Mouse (Mus musculus): ENCODE data around the gene Gm17374. TPM values are rescaled to one million over a fixed set of nuclear protein-coding genes. Genes with fewer than 3 reads are reported as not detected.
"Not testable (repeated sequence)": the region's sequence is repeated elsewhere in the genome, so short reads cannot be mapped to it uniquely, and the experiment has no call there.

The Gm17374 gene
- not detected in 2 replicates for polyA plus RNA-seq (2015; fragmentation: Nextera tagmentation; extraction: Ambion mirVana)

- H3K27me3 ChIP-seq (ENCODE audit: insufficient read depth, low read length); ATAC-seq (ENCODE audit: low FRiP score, low TSS enrichment); H3K9me3 ChIP-seq (ENCODE audit: low read length); H3K27ac ChIP-seq (ENCODE audit: low read length); H3K4me2 ChIP-seq (replicated peaks; ENCODE audit: low read depth, low read length); H3K4me1 ChIP-seq (ENCODE audit: insufficient read depth, low read length); H3K4me3 ChIP-seq (ENCODE audit: low read length); H3K9ac ChIP-seq (replicated peaks; ENCODE audit: low read length): not testable (repeated sequence)
- WGBS, result 91% methylated on average over 4 of the region's 4 CpGs
- H3K36me3 ChIP-seq (ENCODE audit: insufficient read depth, low read length), result peaks cover 30% of the 10 kb centered on the region
Measured at GRCm38 (mm10) chr2:140151743-140152142, at the start of gene Gm17374. TSS of gene Gm17374 (plus strand) at chr2:140152043.

- Histone ChIP-seq H3K27me3 (ENCODE audit: insufficient read depth, low read length) (no peaks in the 10 kb centered on the region), H3K36me3 (ENCODE audit: insufficient read depth, low read length) (no peaks in the 10 kb centered on the region), H3K4me3 (ENCODE audit: low read length) (no peak overlapping the region), H3K27ac (ENCODE audit: low read length) (no peak overlapping the region), H3K4me1 (ENCODE audit: insufficient read depth, low read length) (no peaks in the 10 kb centered on the region), H3K9ac (replicated peaks; ENCODE audit: low read length) (no peak overlapping the region), H3K4me2 (replicated peaks; ENCODE audit: low read depth, low read length) (no peak overlapping the region), H3K9me3 (ENCODE audit: low read length) (no peaks in the 10 kb centered on the region)
- no peak for ATAC-seq (ENCODE audit: low FRiP score, low TSS enrichment)
- WGBS, result 55% methylated on average over 3 of the region's 3 CpGs
Measured at GRCm38 (mm10) chr2:140104951-140105350, 46.9 kb upstream of the Gm17374 start.

GRCm38 (mm10) chr2:140107641-140108040 lies 44.2 kb upstream of the Gm17374 start:
- Histone ChIP-seq H3K36me3 (ENCODE audit: insufficient read depth, low read length) (no peaks in the 10 kb centered on the region), H3K27ac (ENCODE audit: low read length) (no peak overlapping the region), H3K4me3 (ENCODE audit: low read length) (no peak overlapping the region), H3K4me1 (ENCODE audit: insufficient read depth, low read length) (no peaks in the 10 kb centered on the region), H3K9ac (replicated peaks; ENCODE audit: low read length) (no peak overlapping the region), H3K4me2 (replicated peaks; ENCODE audit: low read depth, low read length) (no peak overlapping the region), H3K9me3 (ENCODE audit: low read length) (no peaks in the 10 kb centered on the region), H3K27me3 (ENCODE audit: insufficient read depth, low read length) (no peaks in the 10 kb centered on the region)
- 92% methylated on average over 4 of the region's 4 CpGs for WGBS
- ATAC-seq (ENCODE audit: low FRiP score, low TSS enrichment), result no peak

DNA sequence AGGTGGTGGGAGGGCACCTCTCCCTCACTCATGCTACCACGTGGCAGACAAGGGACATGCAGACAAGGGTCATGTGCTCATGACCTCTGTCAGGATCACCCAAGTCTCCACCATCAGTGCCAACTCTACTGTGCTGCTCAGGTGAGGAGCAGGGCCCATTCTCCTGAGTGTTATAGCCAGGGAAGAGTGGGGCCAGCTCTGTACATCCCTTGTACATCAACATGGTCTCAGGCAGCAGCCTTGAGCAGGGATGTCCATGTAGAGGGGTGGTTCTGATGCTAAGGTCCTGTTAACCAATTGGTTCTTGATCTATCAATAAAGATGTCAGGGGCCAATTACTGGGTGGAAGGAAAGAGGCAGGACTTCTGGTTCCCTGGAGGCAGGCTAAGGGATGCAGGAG lies 42.9 kb upstream of the Gm17374 start:
- no peaks in the 10 kb centered on the region for H3K36me3 ChIP-seq (ENCODE audit: insufficient read depth, low read length)
- H3K4me2 ChIP-seq (replicated peaks; ENCODE audit: low read depth, low read length), result no peak overlapping the region
- H3K4me3 ChIP-seq (ENCODE audit: low read length), result no peak overlapping the region
- H3K9ac ChIP-seq (replicated peaks; ENCODE audit: low read length), result no peak overlapping the region
- no peaks in the 10 kb centered on the region for H3K9me3 ChIP-seq (ENCODE audit: low read length)
- no peaks in the 10 kb centered on the region for H3K27me3 ChIP-seq (ENCODE audit: insufficient read depth, low read length)
- ATAC-seq (ENCODE audit: low FRiP score, low TSS enrichment), result no peak
- 32% methylated on average over 1 of the region's 1 CpGs for WGBS
- no peaks in the 10 kb centered on the region for H3K4me1 ChIP-seq (ENCODE audit: insufficient read depth, low read length)
- H3K27ac ChIP-seq (ENCODE audit: low read length), result no peak overlapping the region

DNA sequence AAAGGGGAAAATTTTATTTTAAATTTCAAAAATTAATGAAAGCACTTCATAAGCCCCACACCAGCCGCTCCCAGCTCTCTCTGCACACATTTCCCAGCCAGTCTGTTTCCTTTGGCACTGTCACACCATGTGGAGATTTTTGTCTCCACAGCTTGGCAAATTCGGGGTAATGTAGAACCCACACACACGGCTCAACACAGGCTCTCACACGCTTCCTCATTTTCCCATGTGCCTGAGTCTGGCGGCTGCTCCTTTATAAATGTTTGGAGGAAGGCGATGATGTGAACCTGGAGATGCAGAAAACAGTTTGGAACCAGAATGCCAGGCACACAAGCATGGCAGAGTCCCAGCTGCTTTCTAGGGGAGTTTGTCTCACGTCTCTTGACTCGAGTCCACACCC lies 38.0 kb upstream of the Gm17374 start:
- Histone ChIP-seq H3K27me3 (ENCODE audit: insufficient read depth, low read length) (no peaks in the 10 kb centered on the region), H3K9me3 (ENCODE audit: low read length) (no peaks in the 10 kb centered on the region), H3K9ac (replicated peaks; ENCODE audit: low read length) (no peak overlapping the region), H3K4me2 (replicated peaks; ENCODE audit: low read depth, low read length) (no peak overlapping the region), H3K4me3 (ENCODE audit: low read length) (no peak overlapping the region), H3K36me3 (ENCODE audit: insufficient read depth, low read length) (no peaks in the 10 kb centered on the region), H3K27ac (ENCODE audit: low read length) (no peak overlapping the region), H3K4me1 (ENCODE audit: insufficient read depth, low read length) (no peaks in the 10 kb centered on the region)
- ATAC-seq (ENCODE audit: low FRiP score, low TSS enrichment), result no peak
- 88% methylated on average over 8 of the region's 8 CpGs for WGBS

- Histone ChIP-seq H3K27ac (ENCODE audit: low read length) (no peak overlapping the region), H3K4me3 (ENCODE audit: low read length) (no peak overlapping the region), H3K9ac (replicated peaks; ENCODE audit: low read length) (no peak overlapping the region), H3K4me2 (replicated peaks; ENCODE audit: low read depth, low read length) (no peak overlapping the region), H3K4me1 (ENCODE audit: insufficient read depth, low read length) (no peaks in the 10 kb centered on the region), H3K36me3 (ENCODE audit: insufficient read depth, low read length) (peaks cover 43% of the 10 kb centered on the region), H3K27me3 (ENCODE audit: insufficient read depth, low read length) (no peaks in the 10 kb centered on the region), H3K9me3 (ENCODE audit: low read length) (no peaks in the 10 kb centered on the region)
- ATAC-seq (ENCODE audit: low FRiP score, low TSS enrichment), result no peak
- whole genome bisulfite sequencing, result 88% methylated on average over 2 of the region's 2 CpGs
Measured at GRCm38 (mm10) chr2:140125516-140125915, 26.3 kb upstream of the Gm17374 start.

DNA sequence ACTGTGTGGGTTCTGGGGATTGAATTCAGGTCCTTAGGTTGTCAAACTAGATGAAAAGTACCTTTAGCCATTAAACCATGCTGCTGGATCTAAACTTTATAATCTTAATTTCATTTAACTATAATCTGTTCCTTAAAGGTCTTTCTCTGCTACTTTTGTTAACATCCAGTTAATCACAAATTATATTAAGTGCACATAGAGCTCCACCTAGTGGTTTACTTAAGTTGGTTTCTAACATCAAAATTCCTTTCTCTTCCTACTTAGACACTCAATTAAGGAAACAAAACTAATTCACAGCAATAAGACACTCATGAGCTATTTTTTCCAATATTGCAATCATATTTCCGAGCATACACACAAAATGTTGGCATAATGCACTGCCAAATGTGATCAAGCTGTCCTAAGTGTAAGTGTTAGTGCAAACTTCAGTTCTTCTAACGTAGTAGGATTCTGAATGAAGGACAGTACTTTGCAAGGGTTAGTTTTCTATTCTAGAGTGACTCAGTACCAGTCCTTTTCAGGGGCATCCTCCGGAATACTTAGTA lies 7.4 kb downstream of the Gm17374 start:
- Histone ChIP-seq H3K27me3 (ENCODE audit: insufficient read depth, low read length) (no peaks in the 10 kb centered on the region), H3K27ac (ENCODE audit: low read length) (no peak overlapping the region), H3K4me2 (replicated peaks; ENCODE audit: low read depth, low read length) (no peak overlapping the region), H3K4me3 (ENCODE audit: low read length) (no peak overlapping the region), H3K9me3 (ENCODE audit: low read length) (no peaks in the 10 kb centered on the region), H3K9ac (replicated peaks; ENCODE audit: low read length) (no peak overlapping the region), H3K4me1 (ENCODE audit: insufficient read depth, low read length) (no peaks in the 10 kb centered on the region), H3K36me3 (ENCODE audit: insufficient read depth, low read length) (peaks cover 33% of the 10 kb centered on the region)
- no peak; the same call in 1 of the 2 replicates for ATAC-seq (ENCODE audit: low FRiP score, low TSS enrichment)
- WGBS, result 85% methylated on average over 3 of the region's 3 CpGs

- Histone ChIP-seq H3K4me1 (ENCODE audit: insufficient read depth, low read length) (no peaks in the 10 kb centered on the region), H3K9me3 (ENCODE audit: low read length) (no peaks in the 10 kb centered on the region), H3K27me3 (ENCODE audit: insufficient read depth, low read length) (no peaks in the 10 kb centered on the region), H3K9ac (replicated peaks; ENCODE audit: low read length) (no peak overlapping the region), H3K4me3 (ENCODE audit: low read length) (no peak overlapping the region), H3K27ac (ENCODE audit: low read length) (no peak overlapping the region), H3K36me3 (ENCODE audit: insufficient read depth, low read length) (peaks cover 28% of the 10 kb centered on the region), H3K4me2 (replicated peaks; ENCODE audit: low read depth, low read length) (no peak overlapping the region)
- ATAC-seq (ENCODE audit: low FRiP score, low TSS enrichment), result no peak
- WGBS, result 95% methylated on average over 5 of the region's 5 CpGs
Measured at GRCm38 (mm10) chr2:140163351-140163854, 11.6 kb downstream of the Gm17374 start.

DNA sequence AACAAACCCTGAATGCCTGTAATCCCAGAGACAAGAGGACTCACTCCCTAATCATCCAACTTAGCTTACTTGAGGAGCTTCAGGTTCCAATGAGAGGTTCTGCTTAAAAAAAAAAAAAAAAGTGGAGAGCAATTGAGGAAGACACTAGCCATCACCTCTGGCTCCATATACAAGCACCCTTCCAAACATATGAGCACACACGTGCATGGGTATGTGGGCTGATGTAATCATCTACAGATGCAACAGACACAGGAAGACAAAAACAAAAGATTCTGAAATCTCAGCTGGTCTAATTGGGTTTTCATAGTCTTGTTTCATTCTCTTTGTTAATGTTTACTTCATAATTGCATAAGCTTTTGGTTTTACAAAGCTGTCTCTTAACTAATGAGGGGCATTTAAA lies 17.2 kb downstream of the Gm17374 start:
- 76% methylated on average over 1 of the region's 1 CpGs for WGBS
- peaks cover 13% of the 10 kb centered on the region for H3K36me3 ChIP-seq (ENCODE audit: insufficient read depth, low read length)
- no peak overlapping the region for H3K9ac ChIP-seq (replicated peaks; ENCODE audit: low read length)
- H3K4me1 ChIP-seq (ENCODE audit: insufficient read depth, low read length), result peaks cover 17% of the 10 kb centered on the region
- no peak overlapping the region for H3K4me2 ChIP-seq (replicated peaks; ENCODE audit: low read depth, low read length)
- no peak overlapping the region for H3K27ac ChIP-seq (ENCODE audit: low read length)
- H3K4me3 ChIP-seq (ENCODE audit: low read length), result no peak overlapping the region
- H3K27me3 ChIP-seq (ENCODE audit: insufficient read depth, low read length), result no peaks in the 10 kb centered on the region
- no peaks in the 10 kb centered on the region for H3K9me3 ChIP-seq (ENCODE audit: low read length)
- no peak for ATAC-seq (ENCODE audit: low FRiP score, low TSS enrichment)

DNA sequence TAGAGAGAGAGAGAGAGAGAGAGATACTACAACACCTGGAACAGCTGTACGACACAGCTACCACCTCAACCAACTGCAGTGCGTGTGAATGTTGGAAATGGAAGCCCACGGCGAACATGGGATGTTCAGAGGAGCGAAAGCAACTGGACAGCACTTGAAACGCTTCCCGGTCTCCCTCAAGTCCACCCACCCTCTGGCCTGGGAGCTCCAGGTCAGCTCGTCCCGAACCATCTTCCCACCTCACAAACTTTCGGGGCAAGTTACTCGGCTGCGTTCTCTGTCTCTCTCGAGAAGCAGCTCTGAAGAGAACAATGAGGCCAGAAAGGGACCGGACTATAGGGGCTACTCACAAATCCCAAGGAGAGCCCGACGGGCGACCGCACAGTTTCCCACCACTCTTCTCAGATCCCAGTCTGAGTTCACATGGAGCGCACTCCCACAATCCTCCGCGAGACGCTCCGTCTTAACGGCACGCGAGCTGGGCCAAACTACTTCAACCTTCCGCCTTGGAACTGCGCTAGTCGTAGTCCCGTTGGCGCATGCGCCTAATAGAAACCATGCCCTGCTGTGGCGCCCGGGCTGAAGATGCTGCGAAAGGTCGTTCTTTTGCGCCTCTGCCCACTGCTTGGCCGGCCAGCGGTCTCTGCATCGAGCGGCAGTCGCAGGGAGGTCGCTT lies 18.4 kb downstream of the Gm17374 start, which contains the start of the genes Esf1 and Ndufaf5:
Gene Esf1, minus strand, starts transcription at position 438 of the 676 bp plus-strand sequence.
Gene Ndufaf5, plus strand, starts transcription at position 523 of the 676 bp plus-strand sequence.
- H3K4me3 ChIP-seq (ENCODE audit: low read length), result peak within 1 kb of the TSS; percentile 84
- peaks cover 12% of the 10 kb centered on the region for H3K36me3 ChIP-seq (ENCODE audit: insufficient read depth, low read length)
- no peaks in the 10 kb centered on the region for H3K9me3 ChIP-seq (ENCODE audit: low read length)
- peak within 1 kb of the TSS; percentile 88 for H3K4me2 ChIP-seq (replicated peaks; ENCODE audit: low read depth, low read length)
- peak within 1 kb of the TSS; percentile 93 for H3K27ac ChIP-seq (ENCODE audit: low read length)
- peak; percentile 99 for ATAC-seq (ENCODE audit: low FRiP score, low TSS enrichment)
- H3K27me3 ChIP-seq (ENCODE audit: insufficient read depth, low read length), result no peaks in the 10 kb centered on the region
- peak within 1 kb of the TSS; percentile 95 for H3K9ac ChIP-seq (replicated peaks; ENCODE audit: low read length)
- WGBS, result under 1% methylated on average over 43 of the region's 43 CpGs
- H3K4me1 ChIP-seq (ENCODE audit: insufficient read depth, low read length), result peaks cover 17% of the 10 kb centered on the region
